Mouse (Mus musculus) thymus, adult 18-20 months (tissue): ENCODE data around the gene Stk17b.
A peak's percentile ranks its signal among the peaks of the same experiment; 100 is the strongest.
"Not testable (repeated sequence)": the region's sequence is repeated elsewhere in the genome, so short reads cannot be mapped to it uniquely, and the experiment has no call there.

Experiments used
- DNase-seq, 2 experiments: peaks; one replicate each; pipeline ENCODE4 v3.0.0; 2022; ENCODE audit warnings: mixed read lengths in 2 of 2

Stk17b gene

DNA sequence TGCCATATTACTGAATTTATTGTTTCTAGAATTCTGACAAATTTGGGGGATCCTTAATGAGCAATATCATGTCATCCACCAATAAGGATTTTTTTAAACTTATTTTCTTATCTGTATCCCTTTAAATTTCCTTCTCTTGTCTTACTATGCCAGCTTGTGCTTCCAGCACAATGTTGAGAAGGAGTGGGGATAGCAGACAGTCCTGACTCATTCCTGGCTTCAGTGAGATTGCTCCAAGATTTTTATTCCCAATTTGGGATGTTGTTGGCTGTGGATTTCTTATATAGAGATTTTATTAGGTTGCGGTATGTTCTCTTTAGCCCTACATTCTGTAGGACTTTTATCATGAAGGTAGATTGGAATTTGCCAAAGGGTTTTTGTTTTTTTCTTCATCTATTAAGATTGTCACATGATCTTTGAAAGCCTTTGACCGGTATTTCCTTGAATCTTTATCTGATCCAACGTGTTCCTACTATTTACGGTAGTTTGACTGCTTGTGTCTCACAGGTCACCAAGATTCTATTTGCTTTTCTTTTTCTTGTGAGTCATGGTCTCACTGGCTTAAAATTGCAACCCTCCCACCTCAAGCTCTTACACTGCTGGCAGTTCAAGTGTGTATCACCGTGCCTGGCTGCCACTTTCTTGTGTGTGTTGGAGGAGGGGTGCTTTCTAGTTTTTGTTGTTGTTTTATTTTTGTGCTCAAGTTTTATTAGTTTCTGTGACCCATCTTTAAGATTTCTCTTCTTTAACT is 64.2 kb downstream of the Stk17b start:
- DNase-seq = no peak

DNA sequence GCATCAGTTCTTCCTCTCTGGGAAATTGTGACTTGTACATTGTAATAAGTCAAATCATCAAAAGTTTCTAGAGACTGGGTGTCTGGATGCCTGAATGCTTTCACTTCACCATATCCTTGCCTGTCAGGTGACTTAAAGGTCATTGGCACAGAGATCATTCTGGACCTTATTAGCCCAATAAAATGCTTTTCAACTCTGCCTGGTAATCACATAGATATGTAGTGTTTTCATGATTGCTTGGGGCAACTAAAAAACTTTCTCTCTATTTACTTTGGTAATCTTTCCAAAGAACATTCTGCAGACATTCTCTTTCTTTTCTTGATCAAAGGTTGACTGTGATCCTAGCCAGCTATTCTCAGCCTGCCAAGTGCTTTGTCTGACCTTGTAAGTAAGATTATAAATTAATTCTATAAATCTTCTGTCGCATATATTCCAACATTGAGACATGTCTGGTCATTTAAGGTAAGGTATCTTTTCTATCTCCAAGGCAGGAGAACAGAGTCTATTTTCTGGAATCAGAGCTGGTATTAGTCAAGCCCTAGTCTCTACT is 69.0 kb downstream of the Stk17b start:
- DNase-seq = no peak

DNA sequence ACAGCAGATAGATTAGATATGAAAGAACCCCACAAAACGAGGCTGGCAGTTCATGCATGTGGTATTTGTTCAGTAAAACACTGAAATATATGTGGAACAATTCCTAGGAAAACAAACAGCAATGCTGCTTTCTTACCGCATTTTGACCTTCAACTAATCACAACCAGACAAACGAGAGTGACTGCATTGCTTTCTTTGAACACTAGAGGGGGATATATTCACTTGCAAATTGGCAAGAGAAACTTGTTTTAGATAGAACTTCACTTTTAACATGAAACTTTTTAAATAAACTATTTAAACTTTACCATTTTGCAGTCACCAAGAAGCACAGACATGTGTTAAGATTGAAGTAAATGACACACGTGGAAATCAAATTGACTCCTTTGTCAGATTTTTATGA is 69.6 kb downstream of the Stk17b start:
- no peak for DNase-seq

DNA sequence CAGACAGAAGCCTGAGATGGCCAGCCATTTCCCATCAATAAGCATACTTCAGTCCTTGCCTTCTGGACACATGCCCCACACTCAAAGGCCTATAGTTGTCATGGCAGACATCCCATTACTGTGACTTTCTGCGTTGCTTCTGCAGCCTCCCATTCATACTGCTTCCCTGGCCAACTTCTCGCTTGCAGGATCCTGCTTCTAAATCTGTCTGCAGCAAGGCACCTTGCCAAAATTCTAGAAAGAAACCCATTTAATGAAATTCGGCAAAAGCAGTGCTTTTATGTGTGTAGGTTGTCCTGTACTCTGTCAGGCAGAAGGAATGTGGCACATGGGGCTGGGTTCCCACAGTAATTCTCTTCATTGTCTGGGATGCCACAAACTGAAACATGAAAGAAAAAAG is 71.6 kb downstream of the Stk17b start:
- not testable (repeated sequence) for DNase-seq

DNA sequence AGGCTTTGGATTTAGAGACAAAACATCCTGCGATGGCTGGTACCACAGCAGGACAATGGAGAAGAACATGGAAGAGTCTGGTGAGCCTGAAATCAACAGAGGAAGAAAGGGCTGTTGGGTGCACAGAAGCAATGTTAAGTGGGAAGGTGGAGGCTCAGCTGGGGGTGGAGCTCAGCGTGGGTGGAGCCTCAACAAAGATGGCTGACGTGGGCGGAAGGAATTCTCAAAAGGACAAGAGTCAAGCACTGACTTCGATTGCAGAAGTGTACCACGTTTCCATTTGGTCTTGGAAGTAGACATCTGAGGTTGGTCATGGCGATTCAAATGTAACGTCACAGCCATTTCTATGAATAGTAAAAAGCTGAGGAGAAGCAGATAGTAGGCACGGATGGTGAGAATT is 74.0 kb downstream of the Stk17b start:
- no peak for DNase-seq

DNA sequence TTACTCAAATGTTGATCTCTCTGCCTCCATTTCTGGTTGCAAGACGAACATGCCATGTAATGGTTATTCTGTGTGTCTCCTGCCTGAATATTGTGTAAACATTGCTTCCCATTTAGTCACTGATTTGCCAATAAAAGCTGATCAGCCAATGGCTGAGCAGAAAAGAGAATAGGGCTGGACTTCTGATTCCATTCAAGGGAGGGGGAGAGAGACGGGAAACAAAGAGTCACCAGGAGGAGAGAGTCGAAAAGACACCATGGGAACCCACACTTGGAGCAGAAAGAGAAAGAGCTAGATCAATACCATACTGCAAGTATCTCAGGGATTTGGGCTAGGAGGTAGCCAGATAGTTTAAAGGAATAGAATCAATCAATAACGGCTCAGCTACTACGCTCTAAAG is 75.4 kb downstream of the Stk17b start:
- not testable (repeated sequence) for DNase-seq

DNA sequence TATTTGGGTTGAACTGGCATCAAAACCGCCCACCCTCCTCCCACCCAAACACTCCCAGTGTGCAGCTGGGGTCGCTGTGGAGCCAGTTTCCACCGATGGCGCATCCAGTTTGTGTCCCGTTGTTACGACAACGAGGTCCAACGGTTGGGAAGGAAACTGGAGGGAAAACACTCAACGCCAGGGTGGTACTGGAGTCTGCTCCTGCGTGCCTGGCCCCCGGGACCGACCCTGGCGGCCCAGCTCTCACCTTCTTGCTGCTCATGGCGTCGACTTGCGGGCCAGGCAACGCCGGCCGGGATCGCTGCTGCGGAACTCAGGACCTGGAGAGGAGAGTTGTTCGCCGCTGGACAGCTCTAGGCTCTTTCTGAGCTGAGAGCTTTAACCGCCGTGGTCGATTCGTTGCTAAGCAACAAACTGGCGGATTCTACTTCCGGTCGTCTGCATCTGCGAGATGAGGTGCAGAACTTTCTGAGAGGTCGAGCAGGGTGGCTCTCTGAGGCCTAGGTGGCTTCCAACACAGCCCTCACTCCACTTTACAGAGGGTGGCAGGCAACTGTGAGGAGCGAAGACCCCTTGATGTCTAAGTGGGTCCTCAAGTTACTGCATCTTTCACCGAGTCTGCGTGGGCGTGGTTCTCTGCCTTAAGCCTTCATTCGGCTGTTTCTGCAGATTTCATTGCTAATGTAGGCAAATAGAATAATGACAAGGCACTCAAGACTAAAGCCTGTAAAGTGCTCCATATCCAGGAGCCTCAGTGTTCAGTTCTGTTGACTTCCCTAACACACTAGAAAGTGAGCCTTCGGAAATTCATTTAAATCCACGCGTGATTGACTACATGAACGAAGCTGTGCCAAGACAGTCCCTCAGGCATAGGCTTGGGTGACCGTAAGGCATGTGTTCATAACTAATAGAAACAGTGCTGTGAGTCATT is 78.3 kb downstream of the Stk17b start, which contains the start of gene Dnah7a:
Gene Dnah7a (minus strand): TSS at position 354 of the 931 bp plus-strand sequence.
- DNase-seq = peak; percentile 15 to 49
